Mouse (Mus musculus): ENCODE measurements at regions not wholly inside any gene's neighbourhood (a gene's known extent, or its start where the extent isn't known, plus 50 kb on each side); places are given as distances from the start of the nearest gene placed in this dataset.

DNA sequence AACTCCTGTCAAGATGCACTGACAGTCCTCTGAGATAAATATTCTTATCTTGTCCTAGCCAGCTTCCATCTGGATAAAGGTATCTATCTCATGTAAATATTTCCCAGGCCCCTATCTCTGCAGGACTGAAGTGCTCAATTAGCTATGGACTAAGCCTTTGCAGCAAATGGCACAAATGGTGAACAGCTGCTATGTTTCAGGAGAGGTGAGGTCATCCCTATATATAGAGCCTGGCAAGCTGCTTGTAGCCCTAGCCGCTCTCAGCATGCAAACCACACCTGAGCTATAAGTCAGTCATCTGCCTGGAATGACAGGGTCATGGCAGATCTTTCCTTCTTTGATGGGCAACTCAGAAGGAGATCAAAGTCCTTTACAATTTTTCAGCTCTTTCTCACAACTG, 294.9 kb upstream of the Agtr1b start:
- DNase-seq = no peak

DNA sequence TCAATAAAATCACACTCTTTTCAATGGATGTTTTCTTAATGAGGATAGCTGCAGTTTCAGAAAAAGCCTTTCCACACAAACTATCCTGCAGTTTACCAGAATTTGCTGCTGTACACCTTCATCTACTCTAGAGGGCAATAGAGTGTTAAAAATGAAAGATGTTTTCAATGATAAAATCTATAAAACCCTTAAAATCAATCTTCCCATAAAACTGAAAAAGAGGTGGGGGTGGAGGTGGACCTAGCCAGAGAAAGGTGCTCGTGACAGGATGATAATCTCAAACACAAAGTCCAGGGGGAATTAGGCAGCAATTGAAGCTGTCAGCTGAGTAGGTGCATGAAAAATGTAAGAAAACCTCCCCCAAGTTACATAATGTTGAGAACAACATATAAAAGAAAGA, 288.4 kb upstream of the Agtr1b start:
- DNase-seq = no peak
